Mouse (Mus musculus) NIH3T3 (cell line): Measurements from ENCODE around the gene Gda.

Experiments
- DNase-seq: peaks from one replicate; pipeline ENCODE4 v3.0.0-alpha.2; 2012; ENCODE audit warnings: low read depth

Gene Gda

DNA sequence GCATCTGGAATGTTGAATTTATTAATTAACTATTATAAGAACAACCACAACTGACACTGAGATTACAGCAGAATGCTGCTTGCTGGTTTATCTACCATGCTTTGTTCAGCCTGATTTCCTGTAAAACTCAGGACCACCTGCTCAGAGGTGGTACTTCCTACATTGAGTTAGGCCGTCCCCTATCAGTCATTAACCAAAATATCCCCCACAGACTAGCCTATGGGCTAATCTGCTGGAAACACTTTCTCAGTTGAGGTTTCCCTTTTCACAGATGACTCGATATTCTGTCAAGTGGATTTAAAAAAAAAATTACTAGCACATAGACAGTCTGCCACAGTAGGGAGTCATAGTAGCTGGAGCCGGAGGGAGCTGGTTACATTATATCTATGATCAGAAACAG lies 31.5 kb downstream of the Gda start:
- no peak for DNase-seq

DNA sequence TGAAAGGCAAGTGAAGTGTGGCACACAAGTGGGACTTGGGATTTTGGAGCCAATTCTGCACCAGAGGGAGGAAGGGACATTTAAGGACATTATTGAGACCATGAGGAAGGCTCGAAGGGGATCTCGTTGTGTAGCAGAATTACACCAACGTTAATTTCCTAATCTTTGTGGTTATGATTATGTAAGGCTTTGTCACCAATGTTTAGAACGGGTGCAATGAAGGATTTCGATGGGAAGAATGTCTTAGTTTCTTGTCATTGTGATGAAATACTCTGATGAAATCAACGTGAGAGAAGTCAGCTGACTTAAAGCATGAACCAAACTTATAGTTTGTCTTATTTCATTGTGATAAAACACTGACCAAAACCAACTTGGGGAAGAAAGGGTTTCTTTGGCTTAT lies 32.4 kb downstream of the Gda start:
- DNase-seq: no peak

DNA sequence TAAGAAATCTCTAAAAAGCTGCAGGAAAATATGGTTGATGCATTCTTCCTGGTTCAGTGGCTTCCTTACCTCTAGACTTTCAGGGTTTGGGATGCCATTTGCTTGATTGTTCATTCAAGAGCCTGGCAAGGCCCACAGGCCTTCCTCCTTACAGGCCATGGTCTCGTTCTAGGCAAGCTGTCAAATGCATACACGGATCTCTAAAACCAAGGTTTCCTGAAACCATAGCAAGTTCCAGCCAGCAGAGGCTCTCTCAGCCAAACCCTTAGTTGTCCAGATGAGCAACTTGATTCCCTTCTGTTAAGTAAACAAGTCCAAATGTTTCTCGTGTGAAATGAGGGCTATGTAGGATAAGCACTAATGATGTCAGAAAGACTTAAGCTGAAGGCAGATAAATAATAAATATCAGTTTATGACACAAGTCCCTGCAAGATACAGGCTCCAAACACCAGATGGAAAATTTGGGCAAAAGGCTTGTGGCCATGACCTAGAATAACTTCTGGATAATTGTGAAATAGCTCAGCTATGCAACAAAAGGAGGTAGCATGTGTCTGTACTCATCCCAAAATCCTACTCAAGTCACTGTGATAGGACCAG lies 34.0 kb downstream of the Gda start:
- peak; percentile 7 for DNase-seq

DNA sequence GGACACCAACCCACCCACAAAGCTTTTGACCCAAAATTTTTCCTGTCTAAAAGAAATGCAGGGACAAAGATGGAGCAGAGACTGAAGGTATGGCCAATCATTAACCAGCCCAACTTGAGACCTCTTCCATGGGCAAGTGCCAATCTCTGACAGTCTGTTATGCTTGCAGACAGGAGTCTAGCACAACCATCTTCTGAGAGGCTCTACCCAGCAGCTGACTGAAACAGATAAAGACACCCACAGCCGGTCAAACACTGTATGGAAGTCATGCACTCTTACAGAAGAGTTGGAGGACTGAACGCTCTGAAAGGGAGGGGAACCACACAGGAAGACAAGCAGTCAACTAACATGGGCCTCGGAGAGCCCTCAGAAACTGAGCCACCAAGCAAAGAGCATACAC lies 36.7 kb downstream of the Gda start:
- no peak for DNase-seq

DNA sequence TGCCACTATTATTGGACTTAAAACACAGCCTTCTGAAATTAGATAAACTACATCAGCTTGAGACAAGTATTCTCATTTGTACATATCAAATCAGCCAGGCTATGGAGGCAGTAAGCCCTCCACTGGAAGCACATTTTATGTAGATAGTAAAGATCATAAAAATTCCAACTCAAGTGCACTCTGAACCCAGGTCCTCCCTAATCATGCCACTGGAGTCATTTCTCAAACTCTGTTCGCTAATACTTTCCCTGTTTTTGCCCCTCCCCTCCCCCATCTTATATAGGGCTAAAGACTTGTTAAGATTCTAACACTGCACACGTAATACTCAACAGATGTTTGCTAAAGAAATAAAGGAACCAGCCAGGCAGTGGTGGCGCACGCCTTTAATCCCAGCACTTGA lies 39.9 kb downstream of the Gda start:
- DNase-seq: no peak

DNA sequence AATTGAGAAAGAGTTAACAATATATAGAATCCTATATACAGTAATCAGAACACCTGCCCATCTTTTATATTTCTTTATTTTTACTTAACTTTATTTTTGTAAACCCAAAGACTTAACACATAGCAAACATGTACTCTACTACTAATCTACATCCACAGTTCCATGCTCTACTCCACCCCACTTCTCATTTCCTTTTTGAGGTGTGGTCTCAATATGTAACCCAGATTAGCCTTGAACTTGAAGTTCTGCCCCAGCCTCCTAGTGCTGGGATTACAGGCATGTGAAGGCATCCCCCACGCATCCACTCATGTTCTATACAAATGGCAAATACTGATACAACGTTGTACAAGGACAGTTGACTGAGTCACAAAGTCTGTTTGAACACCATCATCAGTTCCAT lies 40.4 kb downstream of the Gda start:
- no peak for DNase-seq

DNA sequence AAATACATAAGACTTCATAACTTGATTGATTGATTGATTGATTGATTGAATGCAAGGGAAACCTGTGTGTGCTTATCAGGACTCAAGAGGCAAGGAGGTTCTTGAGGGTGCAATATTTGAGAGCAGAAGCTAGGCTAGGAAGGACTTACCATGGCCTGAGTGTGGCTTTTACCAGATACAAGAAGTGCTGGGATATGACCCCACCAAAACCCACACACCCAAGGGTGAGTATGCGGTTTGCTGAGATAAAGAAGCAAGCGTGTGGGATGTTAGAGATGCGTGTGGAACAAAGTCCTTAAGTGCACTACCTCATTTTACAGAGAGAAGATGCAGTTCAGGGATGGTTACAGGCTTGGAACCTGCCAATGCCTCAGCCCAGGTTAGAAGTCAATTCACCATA lies 41.0 kb downstream of the Gda start:
- DNase-seq: no peak

DNA sequence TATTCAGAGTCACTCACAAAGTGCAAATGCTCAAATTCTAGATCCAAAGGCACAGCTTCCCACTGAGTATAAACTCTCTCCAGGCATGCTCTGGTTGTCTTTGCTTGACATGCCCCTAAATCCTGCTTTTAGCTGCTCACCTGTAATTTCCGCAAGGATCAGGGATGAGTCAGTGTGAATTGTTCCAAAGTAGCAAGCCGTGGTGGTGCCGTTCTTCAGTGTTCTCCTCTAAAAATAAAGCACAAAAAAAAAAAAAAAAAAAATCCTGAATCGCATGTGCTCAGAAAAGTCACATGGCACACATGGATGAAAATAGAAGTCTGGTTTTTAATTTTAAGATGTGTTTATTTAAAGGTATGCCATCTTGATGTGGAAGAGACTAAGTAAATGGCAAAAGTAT lies 47.9 kb downstream of the Gda start:
- DNase-seq: no peak

DNA sequence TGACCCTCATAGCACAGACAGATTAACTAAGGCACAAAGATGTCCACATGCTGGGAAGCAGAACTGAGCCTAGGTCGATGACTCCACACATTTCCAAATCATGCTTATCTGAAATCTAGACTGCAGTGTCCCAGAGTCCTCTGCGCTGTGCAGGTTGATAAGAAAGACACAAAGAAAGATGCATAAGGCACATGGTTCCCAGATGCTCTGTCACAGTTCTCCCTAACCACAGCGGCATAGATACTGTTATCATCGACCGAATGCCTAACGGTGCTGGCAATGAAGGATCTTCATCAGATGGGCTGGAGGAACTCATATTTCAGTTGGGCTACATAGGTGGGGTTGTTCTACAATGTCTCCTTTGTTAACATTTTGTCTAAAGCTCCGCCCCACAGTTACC lies 49.5 kb downstream of the Gda start:
- no peak for DNase-seq

DNA sequence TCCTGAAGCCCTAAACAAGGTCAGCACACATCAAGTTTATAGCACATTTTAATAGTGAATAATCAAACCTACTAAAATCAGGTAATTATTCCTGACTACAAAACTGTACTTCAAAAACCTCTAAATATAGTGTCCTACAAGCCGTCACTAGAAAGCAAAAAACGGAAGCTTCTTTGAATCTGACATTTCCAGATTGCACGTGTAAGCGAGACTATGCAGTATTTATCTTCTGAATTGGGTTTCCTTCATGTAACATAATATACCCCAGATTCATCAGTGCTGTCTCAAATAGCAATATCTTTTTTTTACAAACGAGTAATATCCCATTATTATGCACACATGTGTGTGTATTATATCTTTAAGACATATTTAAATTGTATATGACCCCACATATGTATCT lies 54.8 kb downstream of the Gda start:
- DNase-seq: no peak

DNA sequence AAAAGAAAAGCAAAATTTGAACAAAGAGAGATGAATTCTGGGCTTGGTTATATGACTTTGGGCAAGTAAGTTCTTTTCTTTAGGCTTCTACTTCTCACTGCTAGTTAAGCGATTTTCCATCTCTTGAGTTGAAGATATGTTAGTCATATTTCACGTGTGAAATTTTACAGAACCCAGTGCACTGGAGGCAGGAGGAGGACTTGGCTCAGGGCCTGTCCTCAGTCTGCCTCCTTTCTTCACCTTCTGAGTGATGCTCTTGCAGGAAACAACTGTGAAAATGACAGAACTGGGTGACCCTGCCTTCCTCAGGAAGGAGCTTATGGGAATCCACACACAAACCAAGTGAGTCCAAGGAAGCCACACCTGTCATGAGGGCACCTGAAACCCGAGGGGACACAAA lies 57.9 kb downstream of the Gda start:
- no peak for DNase-seq

DNA sequence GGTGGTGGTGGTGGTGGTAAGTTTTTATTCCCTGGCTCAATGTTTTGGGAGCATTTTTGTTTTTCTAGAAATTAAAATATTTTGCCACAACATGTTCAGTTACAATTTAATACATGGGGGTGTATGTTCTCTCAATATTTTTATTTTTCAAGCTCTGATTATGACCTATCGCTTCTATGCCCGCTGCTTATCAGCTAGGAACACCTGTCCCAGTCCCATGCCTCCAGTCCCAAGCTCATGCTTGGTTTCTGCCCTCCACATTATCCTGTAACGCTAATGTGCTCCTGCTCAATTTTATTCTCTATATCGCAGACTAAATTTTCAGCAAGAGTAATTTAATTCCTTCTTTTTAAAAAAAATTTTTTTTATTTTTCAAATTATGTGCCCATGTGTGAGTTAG lies 64.1 kb downstream of the Gda start:
- DNase-seq: no peak

DNA sequence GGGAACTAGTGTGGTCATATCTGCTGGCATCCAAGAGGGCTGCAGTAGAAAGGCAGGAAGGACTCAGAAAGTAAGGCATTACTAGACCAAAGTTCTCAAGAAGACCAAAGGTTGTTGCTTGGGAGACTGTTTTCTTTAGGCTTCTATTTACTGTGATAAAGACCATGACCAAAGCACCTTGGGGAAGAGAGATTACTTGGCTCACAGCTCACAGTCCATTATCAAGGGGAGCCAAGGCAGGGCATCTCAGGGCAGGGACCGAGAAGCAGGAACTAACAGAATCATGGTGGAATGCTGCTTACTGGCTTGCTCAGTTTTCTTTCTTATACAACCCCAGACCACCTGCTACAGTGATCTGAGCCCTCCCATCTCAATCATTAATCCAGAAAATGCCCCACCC lies 65.9 kb downstream of the Gda start:
- DNase-seq: no peak

DNA sequence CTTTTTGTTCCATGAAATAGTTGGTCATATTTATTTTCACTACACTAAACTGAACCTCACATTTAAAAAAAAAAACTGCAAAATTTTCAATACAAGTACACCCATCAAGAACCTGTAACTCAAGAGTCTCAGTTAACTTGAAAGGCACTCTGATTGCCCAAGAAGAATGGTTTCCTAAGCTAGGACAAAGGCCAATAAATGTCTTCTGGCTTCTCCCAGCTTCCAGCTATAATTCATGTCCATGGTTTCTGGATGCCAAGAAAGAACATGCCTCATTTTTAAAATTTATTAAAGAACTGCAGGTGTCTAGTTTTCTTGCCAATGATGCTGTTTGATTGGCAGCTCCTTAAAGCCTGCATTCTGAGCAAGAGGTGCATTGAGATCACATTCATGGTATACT lies 75.3 kb downstream of the Gda start:
- no peak for DNase-seq

DNA sequence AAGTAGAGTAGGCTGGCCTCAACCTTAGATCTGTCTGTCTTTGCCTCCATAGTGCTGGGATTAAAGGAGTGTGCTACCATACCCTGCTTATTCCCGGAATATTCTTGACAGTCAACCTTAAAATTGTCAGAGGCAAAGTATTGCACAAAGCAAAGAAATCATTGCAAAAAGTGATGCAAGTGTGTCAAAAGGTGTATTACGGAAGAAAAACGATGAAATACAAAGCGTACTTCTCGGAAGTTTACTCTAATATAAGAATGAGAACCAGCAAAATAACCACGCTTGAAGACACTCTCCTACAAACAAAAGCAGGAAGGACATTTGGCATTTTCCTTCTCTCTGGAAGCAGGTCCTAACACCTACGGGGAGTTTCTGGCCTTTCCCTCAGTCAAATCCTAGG lies 76.9 kb downstream of the Gda start:
- DNase-seq: no peak

DNA sequence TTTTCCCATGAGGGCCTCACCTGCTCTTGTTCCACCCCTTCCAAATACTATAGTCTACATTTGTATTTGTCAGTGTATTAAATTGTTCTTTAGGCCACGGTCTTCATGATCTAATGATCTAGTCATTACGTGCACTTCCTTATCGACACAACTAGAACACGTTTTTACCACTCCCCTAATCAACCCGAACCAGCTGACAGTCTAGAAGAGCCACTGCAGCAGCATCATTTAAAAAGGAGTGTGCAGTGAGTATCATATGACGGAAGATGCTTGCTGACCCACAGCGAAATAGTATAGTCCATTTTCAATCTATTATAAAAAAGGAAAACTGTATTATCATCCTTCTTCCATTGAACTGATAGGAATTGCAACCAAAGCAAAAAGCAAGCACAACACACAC lies 82.3 kb downstream of the Gda start:
- no peak for DNase-seq

DNA sequence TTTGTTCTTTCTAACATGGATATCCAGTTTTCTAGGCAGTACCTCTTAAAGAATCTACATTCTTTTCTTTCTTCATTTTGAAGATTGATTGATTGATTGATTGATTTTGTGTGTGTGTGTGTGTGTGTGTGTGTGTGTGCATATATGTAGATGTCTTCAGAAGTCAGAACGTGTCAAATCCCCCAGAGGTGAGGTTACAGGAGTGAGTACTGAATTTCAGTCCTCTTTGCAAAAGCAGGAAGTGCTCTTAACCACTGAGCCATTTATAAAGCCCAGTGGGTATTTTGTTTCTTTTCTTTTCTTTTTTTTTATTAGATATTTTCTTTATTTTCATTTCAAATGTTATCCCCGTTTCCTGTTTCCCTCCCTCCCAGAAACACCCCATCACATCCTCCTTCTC lies 86.4 kb downstream of the Gda start:
- no peak for DNase-seq

DNA sequence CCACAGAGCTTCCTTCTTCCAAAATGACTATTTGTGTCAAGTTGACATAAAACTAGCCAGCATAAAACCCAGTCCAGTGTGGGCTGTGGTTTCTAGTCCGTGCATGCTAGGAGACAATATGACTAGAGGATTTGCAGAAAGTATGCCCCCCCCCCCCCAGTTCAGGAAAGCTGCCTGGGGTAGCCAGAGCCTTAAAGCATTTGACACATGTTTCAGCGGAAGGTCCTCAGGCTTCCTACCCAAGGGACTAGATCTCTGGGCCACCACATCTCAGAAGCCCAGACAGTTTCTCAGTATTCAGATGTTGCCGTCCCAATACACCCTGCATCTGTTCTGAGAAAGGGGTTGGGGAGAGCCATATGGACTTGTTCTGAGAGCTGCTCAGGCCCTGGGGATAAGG lies 89.0 kb downstream of the Gda start:
- DNase-seq: no peak

DNA sequence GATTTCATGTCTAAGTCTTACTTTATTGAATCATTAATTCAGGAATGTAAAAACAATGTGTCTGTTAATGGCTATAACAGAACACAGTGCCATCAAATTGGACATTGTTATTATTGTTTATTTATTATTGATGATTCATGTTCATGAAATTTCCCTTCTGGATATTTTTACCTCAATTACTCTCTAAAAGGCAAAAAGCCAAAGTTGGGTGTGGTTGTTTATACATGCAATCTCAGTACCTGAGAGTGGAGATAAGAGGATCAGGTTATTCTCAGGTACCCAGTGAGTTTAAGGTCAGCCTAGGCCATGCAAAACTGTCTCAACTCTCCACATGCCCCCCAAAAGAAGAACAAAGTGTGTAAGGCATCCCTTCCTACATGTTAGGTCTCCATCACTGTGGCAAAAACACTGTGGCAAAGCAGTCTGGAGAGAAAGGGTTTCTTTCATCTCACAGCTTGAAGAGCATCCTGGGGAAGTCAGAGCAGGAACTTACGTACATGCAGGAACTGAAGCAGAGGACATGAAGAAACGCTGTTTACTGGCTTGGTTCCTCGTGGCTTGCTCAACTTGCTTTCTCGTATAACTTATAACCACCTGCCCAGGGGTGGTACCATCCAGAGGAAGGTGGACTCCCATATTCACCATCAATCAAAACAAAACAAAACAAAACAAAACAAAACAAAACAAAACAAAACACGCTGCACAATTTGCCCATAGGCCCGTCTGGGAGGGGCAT lies 89.6 kb downstream of the Gda start:
- no peak for DNase-seq

DNA sequence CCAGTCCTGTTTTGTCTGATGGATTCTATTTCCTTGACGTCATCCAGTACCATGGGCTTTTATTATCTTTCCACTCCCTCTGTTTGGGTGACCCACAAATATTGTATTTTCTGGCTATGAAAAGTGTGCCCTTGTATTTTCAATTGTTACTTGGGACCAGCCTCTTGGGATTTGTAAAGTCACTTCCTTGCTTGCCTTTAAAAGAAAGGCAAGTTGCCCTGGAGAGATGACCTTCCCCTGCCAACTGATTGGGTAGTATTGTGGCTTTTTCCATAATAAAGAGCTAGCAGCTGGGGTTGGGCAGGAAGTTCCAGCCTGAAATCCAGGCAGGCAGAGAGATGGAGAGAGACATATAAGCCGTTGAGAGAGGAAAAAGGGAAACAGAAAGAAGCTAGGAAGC lies 91.5 kb downstream of the Gda start:
- no peak for DNase-seq

DNA sequence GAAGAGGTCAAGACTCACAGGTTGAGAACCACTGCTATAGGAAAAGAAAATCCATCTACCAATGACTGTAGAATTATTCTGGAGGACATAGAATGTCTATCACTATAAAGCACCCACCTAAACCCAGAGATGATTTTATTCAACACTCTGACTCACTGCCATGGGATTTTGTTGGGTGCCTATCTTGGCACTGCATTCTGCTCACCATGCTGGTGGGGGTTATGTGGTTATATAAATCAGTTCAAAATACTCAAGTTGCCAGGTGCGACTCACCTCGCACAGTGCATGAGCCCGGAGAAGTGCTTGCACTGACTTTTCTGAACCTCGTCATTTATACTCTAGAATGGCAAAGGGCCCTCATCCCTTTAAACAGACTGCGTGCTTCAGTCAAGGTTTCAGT lies 94.0 kb downstream of the Gda start:
- DNase-seq: no peak

DNA sequence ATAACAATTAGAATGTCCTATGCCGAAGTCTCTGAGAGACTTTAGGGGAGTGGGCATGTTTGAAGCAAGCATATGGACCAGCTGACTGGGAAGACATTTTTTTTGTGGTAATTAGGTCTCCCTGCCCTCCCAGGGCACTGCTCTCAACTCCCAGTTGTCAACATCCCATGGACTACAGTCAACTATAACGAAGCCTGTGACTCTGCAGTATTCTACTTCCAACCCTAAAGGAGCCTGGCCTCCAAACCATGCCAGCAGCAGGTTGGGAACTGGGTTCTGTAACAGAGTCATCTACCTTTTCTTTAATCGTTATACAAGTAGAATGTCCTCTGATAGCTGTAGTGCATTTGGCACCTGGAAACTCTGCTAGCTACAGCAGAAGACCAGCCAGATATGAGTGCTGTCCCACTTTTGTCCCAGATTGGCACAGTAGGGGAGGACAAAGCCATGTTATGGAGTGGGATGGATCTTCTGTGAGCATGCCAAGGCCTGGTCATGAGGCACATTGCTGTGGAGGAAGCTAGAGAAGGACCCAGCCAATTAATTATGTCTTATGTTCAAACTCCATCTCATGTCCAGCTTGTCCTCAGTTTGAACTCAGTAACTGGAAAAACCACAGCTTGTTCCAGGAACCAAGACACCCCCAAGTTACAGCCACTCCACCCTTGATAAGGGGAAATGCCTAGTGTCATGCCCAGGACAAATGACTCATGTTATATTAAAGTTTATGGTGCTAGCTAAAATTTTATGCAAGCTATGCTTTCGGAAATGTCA lies 96.6 kb downstream of the Gda start:
- DNase-seq: no peak

DNA sequence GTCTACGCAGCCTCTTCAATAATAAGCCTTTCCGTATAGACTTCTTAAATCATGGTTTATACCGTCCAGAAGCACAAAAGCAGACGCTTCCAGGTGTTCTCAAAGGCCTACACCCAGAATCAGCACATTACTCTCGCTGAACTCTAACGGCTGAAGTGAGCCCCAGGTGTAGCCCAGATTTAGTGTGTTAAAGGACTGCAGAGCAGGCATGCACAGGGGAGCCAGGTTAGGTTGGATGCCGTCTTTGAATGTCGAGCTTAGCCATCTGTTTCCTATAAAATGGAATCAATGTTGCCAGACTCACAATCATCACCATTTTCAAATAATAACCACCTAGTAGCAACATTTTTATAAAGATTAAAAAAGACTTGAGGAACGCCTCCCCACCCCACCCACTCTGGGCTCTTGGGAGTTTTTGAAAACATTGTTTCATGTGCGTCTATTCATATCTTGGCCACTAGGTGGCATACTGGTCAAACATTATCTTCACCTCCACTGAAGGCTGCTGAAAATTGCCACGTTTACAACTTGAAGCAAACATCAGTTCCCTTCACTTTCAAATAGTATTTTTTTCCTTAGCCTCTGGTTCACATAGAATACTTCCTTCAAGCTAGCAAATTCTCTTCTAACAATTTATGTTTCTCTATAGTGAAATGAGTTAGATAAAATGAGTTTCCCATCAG lies 100.0 kb downstream of the Gda start:
- DNase-seq: peak; percentile 91
